Mouse (Mus musculus): ENCODE data around the gene Gm13287.
"Not testable (repeated sequence)": the region's sequence is repeated elsewhere in the genome, so short reads cannot be mapped to it uniquely, and the experiment has no call there.

The Gm13287 gene

DNA sequence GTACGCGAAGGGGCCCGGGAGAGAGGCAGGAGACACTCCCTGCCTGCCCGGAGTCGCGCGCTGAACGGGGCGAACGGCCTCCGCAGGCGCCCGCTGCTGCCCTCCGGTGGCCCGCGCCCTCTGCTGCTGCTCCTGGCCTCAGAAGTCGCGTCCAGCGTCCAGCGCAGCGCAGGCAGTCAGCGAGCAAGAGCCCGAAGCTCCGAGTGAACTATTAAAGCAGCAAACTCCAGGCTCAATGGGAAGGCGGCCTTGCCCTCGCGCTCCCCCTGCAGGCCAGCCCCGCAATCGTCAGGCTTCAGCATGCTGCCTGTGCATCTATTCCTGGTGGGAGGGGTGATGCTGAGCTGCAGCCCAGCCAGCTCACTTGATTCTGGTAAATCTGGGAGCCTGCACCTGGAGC is at the start of gene Gm13287:
TSS of gene Gm13287 (plus strand) at position 301 of the 400 bp plus-strand sequence.
- DNase-seq (ENCODE audit: low read depth): not testable (repeated sequence)

DNA sequence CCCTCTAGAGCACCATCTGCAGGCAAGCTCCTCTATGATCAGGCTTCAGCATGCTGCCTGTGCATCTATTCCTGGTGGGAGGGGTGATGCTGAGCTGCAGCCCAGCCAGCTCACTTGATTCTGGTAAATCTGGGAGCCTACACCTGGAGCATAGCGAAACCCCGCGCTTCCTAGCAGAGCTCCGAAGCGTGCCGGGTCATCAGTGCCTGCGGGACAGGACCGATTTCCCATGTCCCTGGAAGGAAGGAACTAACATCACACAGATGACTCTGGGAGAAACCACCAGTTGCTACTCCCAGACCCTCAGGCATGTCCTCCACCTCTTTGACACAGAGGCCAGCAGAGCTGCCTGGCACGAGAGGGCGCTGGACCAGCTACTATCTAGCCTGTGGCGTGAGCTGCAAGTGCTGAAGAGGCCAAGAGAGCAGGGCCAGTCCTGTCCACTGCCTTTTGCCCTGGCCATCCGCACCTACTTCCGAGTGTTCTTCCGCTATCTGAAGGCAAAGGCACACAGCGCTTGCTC is 48.2 kb upstream of the Gm13287 start, which contains the start of gene Gm13271:
TSS of gene Gm13271 (plus strand) at position 51 of the 523 bp plus-strand sequence.
- DNase-seq (ENCODE audit: low read depth): not testable (repeated sequence)

DNA sequence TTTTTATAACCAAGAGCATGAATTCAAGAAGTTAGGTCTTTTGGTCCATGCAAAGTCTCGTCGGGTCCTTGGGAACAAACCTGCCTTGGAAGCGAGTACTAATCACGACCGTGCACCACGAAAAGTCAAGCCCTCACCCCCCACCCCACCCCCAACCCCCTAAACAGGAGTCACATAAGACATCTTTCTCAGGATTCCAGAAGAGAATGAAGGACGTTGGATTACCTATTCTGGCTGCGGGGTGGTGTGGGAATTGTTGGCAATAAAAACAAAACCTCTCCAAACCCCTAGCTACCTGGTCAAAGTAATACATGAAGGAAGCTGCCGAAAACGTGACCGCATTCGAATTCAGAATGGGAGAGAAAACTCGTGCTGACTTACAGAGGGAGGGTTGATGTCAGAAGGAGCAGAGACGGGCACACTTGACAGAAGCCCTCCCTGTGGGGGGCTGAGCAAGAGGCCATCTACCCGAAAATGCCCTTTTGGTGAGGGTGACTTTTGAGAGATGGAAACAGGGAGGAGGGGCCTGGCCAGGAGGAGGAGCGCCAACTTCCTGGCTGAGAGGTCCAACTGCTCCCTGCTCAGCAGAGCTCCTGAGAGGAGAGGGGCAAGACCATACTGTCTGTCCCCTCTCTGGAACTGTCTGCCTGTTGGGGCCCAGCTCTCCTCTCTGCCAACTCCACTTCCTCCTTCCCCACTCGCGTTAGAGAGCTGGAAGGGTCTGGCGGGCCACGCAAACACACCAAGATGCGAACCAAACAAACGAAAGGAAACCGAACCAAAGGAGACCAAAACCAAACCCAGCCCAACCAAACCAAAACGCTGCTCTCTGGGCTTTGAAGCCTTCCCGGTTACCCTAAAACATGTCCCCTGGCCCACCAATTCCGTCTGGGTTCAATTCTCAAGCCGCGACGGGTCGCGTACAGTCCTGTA is 46.2 kb upstream of the Gm13287 start:
- DNase-seq (ENCODE audit: low read depth): not testable (repeated sequence)

DNA sequence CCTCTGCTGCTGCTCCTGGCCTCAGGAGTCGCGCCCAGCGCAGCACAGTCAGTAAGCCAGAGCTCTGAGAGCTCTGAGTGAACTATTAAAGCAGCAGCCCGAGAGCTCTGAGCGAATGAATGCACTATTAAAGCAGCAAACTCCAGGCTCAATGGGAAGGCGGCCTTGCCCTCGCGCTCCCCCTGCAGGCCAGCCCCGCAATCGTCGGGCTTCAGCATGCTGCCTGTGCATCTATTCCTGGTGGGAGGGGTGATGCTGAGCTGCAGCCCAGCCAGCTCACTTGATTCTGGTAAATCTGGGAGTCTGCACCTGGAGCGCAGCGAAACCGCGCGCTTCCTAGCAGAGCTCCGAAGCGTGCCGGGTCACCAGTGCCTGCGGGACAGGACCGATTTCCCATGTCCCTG is 45.4 kb upstream of the Gm13287 start:
- DNase-seq (ENCODE audit: low read depth): not testable (repeated sequence)

DNA sequence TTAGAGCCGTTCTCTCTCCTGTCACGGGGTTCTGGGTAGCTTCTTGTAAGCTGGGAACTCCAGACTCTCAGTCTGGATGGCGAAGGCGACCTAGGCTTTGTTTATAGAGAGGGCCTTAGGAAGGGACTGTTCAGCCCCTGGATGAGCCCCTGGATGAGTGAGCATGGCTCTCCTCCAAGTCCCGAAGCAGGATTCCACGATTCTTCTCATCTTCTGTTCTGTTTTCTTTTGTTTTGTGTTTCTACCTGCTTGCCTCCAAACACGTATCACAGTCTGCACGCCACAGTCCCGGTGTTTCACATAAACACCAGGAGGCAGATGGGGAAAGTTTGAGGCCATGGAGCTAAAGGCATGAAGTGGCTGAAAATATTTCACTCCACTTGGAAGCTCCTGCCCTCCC is 44.3 kb upstream of the Gm13287 start:
- DNase-seq (ENCODE audit: low read depth): not testable (repeated sequence)

DNA sequence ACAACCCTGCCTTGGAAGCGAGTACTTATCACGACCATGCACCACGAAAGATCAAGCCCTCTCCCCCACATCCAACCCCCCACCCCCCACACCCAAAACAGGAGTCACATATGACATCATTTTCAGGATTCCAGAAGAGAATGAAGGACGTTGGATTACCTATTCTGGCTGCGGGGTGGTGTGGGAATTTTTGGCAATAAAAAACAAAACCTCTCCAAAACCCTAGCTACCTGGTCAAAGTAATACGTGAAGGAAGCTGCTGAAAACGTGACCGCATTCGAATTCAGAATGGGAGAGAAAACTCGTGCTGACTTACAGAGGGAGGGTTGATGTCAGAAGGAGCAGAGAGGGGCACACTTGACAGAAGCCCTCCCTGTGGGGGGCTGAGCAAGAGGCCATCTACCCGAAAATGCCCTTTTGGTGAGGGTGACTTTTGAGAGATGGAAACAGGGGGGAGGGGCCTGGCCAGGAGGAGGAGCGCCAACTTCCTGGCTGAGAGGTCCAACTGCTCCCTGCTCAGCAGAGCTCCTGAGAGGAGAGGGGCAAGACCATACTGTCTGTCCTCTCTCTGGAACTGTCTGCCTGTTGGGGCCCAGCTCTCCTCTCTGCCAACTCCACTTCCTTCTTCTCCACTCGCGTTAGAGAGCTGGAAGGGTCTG is 43.3 kb upstream of the Gm13287 start, which contains the start of gene Gm13283:
TSS of gene Gm13283 (plus strand) at position 510 of the 659 bp plus-strand sequence.
- DNase-seq (ENCODE audit: low read depth): not testable (repeated sequence)

DNA sequence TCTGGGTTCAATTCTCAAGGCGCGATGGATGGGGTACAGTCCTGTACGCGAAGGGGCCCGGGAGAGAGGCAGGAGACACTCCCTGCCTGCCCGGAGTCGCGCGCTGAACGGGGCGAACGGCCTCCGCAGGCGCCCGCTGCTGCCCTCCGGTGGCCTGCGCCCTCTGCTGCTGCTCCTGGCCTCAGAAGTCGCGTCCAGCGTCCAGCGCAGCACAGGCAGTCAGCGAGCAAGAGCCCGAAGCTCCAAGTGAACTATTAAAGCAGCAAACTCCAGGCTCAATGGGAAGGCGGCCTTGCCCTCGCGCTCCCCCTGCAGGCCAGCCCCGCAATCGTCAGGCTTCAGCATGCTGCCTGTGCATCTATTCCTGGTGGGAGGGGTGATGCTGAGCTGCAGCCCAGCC is 42.6 kb upstream of the Gm13287 start:
- DNase-seq (ENCODE audit: low read depth): not testable (repeated sequence)

DNA sequence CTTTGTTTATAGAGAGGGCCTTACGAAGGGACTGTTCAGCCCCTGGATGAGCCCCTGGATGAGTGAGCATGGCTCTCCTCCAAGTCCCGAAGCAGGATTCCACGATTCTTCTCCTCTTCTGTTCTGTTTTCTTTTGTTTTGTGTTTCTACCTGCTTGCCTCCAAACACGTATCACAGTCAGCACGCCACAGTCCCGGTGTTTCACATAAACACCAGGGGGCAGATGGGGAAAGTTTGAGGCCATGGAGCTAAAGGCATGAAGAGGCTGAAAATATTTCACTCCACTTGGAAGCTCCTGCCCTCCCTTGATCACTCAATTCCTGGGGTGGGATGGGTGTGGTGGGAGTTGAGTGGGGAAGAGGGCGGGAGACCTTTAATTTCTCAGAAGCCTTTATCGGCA is 41.3 kb upstream of the Gm13287 start:
- DNase-seq (ENCODE audit: low read depth): not testable (repeated sequence)

DNA sequence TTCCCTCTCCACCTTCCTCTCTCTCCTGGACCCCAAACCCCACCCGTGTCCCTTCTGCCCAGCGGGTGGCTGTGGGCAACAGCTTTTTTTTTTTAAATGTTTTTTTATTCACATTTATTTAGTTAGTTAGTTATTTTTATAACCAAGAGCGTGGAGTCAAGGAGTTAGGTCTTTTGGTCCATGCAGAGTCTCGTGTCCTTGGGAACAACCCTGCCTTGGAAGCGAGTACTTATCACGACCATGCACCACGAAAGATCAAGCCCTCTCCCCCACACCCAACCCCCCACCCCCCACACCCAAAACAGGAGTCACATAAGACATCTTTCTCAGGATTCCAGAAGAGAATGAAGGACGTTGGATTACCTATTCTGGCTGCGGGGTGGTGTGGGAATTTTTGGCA is 40.7 kb upstream of the Gm13287 start:
- not testable (repeated sequence) for DNase-seq (ENCODE audit: low read depth)

DNA sequence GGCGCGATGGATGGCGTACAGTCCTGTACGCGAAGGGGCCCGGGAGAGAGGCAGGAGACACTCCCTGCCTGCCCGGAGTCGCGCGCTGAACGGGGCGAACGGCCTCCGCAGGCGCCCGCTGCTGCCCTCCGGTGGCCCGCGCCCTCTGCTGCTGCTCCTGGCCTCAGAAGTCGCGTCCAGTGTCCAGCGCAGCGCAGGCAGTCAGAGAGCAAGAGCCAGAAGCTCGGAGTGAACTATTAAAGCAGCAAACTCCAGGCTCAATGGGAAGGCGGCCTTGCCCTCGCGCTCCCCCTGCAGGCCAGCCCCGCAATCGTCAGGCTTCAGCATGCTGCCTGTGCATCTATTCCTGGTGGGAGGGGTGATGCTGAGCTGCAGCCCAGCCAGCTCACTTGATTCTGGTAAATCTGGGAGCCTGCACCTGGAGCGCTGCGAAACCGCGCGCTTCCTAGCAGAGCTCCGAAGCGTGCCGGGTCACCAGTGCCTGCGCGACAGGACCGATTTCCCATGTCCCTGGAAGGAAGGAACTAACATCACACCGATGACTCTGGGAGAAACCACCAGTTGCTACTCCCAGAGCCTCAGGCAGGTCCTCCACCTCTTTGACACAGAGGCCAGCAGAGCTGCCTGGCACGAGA is 39.6 kb upstream of the Gm13287 start:
- not testable (repeated sequence) for DNase-seq (ENCODE audit: low read depth)

DNA sequence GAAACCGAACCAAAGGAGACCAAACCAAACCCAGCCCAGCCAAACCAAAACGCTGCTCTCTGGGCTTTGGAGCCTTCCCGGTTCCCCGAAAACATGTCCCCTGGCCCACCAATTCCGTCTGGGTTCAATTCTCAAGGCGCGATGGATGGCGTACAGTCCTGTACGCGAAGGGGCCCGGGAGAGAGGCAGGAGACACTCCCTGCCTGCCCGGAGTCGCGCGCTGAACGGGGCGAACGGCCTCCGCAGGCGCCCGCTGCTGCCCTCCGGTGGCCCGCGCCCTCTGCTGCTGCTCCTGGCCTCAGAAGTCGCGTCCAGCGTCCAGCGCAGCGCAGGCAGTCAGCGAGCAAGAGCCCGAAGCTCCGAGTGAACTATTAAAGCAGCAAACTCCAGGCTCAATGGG is 29.5 kb upstream of the Gm13287 start, which contains the start of gene Gm13290:
TSS of gene Gm13290 (plus strand) at position 301 of the 400 bp plus-strand sequence.
- not testable (repeated sequence) for DNase-seq (ENCODE audit: low read depth)

DNA sequence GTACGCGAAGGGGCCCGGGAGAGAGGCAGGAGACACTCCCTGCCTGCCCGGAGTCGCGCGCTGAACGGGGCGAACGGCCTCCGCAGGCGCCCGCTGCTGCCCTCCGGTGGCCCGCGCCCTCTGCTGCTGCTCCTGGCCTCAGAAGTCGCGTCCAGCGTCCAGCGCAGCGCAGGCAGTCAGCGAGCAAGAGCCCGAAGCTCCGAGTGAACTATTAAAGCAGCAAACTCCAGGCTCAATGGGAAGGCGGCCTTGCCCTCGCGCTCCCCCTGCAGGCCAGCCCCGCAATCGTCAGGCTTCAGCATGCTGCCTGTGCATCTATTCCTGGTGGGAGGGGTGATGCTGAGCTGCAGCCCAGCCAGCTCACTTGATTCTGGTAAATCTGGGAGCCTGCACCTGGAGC is 26.4 kb upstream of the Gm13287 start, which contains the start of gene Gm13289:
TSS of gene Gm13289 (plus strand) at position 301 of the 400 bp plus-strand sequence.
- DNase-seq (ENCODE audit: low read depth): not testable (repeated sequence)

DNA sequence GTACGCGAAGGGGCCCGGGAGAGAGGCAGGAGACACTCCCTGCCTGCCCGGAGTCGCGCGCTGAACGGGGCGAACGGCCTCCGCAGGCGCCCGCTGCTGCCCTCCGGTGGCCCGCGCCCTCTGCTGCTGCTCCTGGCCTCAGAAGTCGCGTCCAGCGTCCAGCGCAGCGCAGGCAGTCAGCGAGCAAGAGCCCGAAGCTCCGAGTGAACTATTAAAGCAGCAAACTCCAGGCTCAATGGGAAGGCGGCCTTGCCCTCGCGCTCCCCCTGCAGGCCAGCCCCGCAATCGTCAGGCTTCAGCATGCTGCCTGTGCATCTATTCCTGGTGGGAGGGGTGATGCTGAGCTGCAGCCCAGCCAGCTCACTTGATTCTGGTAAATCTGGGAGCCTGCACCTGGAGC is 23.5 kb upstream of the Gm13287 start, which contains the start of gene Gm13272:
TSS of gene Gm13272 (plus strand) at position 301 of the 400 bp plus-strand sequence.
- DNase-seq (ENCODE audit: low read depth): not testable (repeated sequence)

DNA sequence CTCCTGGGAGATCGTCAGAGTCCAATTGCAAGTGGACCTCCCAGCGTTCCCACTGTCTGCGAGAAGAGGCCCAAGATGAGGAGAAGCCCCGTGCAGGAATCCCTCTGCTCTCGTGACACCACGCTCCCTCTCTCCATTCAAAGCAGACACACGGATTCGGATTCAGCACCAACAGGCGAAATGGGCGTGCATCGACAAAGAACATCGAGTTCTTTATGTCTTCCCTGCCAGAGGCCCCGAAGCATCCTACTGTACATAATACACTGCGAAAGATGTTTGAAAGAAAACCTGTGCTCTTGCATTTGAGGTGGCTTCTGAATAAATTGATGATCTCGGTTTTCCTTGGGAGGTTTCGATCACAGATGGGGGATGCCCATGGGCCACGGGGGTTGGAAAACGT is 22.7 kb upstream of the Gm13287 start:
- not testable (repeated sequence) for DNase-seq (ENCODE audit: low read depth)

DNA sequence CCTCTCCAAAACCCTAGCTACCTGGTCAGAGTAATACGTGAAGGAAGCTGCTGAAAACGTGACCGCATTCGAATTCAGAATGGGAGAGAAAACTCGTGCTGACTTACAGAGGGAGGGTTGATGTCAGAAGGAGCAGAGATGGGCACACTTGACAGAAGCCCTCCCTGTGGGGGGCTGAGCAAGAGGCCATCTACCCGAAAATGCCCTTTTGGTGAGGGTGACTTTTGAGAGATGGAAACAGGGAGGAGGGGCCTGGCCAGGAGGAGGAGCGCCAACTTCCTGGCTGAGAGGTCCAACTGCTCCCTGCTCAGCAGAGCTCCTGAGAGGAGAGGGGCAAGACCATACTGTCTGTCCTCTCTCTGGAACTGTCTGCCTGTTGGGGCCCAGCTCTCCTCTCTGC is 21.2 kb upstream of the Gm13287 start, which contains the start of gene Ifnz:
TSS of gene Ifnz (plus strand) at position 301 of the 400 bp plus-strand sequence.
- not testable (repeated sequence) for DNase-seq (ENCODE audit: low read depth)

DNA sequence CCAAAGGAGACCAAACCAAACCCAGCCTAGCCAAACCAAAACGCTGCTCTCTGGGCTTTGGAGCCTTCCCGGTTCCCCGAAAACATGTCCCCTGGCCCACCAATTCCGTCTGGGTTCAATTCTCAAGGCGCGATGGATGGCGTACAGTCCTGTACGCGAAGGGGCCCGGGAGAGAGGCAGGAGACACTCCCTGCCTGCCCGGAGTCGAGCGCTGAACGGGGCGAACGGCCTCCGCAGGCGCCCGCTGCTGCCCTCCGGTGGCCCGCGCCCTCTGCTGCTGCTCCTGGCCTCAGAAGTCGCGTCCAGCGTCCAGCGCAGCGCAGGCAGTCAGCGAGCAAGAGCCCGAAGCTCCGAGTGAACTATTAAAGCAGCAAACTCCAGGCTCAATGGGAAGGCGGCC is 20.7 kb upstream of the Gm13287 start:
- not testable (repeated sequence) for DNase-seq (ENCODE audit: low read depth)

DNA sequence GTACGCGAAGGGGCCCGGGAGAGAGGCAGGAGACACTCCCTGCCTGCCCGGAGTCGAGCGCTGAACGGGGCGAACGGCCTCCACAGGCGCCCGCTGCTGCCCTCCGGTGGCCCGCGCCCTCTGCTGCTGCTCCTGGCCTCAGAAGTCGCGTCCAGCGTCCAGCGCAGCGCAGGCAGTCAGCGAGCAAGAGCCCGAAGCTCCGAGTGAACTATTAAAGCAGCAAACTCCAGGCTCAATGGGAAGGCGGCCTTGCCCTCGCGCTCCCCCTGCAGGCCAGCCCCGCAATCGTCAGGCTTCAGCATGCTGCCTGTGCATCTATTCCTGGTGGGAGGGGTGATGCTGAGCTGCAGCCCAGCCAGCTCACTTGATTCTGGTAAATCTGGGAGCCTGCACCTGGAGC is 17.6 kb upstream of the Gm13287 start, which contains the start of gene Gm13276:
TSS of gene Gm13276 (plus strand) at position 301 of the 400 bp plus-strand sequence.
- DNase-seq (ENCODE audit: low read depth): not testable (repeated sequence)

DNA sequence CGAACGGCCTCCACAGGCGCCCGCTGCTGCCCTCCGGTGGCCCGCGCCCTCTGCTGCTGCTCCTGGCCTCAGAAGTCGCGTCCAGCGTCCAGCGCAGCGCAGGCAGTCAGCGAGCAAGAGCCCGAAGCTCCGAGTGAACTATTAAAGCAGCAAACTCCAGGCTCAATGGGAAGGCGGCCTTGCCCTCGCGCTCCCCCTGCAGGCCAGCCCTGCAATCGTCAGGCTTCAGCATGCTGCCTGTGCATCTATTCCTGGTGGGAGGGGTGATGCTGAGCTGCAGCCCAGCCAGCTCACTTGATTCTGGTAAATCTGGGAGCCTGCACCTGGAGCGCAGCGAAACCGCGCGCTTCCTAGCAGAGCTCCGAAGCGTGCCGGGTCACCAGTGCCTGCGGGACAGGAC is 14.7 kb upstream of the Gm13287 start, which contains the start of gene Gm13277:
TSS of gene Gm13277 (plus strand) at position 231 of the 400 bp plus-strand sequence.
- DNase-seq (ENCODE audit: low read depth): not testable (repeated sequence)

DNA sequence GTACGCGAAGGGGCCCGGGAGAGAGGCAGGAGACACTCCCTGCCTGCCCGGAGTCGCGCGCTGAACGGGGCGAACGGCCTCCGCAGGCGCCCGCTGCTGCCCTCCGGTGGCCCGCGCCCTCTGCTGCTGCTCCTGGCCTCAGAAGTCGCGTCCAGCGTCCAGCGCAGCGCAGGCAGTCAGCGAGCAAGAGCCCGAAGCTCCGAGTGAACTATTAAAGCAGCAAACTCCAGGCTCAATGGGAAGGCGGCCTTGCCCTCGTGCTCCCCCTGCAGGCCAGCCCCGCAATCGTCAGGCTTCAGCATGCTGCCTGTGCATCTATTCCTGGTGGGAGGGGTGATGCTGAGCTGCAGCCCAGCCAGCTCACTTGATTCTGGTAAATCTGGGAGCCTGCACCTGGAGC is 11.8 kb upstream of the Gm13287 start, which contains the start of gene Gm13278:
TSS of gene Gm13278 (plus strand) at position 301 of the 400 bp plus-strand sequence.
- not testable (repeated sequence) for DNase-seq (ENCODE audit: low read depth)

DNA sequence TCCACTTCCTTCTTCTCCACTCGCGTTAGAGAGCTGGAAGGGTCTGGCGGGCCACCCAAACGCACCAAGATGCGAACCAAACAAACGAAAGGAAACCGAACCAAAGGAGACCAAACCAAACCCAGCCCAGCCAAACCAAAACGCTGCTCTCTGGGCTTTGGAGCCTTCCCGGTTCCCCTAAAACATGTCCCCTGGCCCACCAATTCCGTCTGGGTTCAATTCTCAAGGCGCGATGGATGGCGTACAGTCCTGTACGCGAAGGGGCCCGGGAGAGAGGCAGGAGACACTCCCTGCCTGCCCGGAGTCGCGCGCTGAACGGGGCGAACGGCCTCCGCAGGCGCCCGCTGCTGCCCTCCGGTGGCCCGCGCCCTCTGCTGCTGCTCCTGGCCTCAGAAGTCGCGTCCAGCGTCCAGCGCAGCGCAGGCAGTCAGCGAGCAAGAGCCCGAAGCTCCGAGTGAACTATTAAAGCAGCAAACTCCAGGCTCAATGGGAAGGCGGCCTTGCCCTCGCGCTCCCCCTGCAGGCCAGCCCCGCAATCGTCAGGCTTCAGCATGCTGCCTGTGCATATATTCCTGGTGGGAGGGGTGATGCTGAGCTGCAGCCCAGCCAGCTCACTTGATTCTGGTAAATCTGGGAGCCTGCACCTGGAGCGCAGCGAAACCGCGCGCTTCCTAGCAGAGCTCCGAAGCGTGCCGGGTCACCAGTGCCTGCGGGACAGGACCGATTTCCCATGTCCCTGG is 8.9 kb upstream of the Gm13287 start, which contains the start of gene Gm13275:
TSS of gene Gm13275 (plus strand) at position 552 of the 740 bp plus-strand sequence.
- DNase-seq (ENCODE audit: low read depth): not testable (repeated sequence)
